1 mouse cellular context compared by ENCODE assay signal in the genomic region with DNA sequence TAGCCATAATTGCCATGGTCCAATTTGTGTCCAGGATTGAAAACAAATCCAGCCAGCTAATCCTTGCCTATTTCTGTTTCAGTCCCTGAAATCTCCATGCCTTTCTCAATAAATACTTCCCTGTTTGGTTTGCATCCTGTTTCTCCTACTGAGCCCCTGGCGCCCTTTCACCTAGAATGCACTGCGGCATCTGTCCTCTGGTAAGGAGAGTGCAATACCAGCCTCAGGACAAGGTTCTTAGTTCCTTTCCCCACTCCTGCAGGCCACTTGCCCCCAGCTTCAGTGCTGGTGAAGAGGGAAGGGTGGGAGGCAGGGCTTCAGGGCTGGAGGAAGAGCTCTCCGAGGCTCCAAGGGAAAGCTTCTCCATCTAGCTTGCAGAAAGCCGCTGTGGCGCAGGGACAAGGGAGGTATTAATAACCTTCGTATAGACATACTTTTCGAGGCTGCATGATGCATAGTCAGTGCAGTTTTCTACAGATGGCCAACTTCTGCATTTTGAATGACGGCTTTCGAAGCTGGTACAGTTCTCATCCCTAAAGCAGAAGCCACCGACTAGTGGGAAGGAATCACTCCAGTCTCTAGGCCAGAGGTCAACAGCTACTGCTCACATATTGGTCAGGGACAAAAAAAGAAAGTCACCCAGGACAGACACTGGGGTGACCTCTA.
TF ChIP-seq lines count a peak whose summit lies in the region.

No protein-coding gene starts in this region.

TF ChIP-seq in CH12.LX, 34 proteins besides CTCF, POLR2A, EP300 and RAD21 (continued from another document):
- TF ChIP-seq MAX (IDR thresholded peaks at IDR 0.05; ENCODE audit: low read length) (no peak), MEF2A (IDR thresholded peaks at IDR 0.05; ENCODE audit: borderline replicate concordance, low read depth, low read length) (no peak), HCFC1 (IDR thresholded peaks at IDR 0.05; ENCODE audit: low read depth, low read length) (no peak), UBTF (IDR thresholded peaks at IDR 0.05; ENCODE audit: low read depth, low read length) (no peak), TBP (conservative IDR thresholded peaks at IDR 0.05; ENCODE audit: low read depth, low read length) (no peak)
TF ChIP-seq in CH12.LX: peak in this region for 0.
